In the genomic region with DNA sequence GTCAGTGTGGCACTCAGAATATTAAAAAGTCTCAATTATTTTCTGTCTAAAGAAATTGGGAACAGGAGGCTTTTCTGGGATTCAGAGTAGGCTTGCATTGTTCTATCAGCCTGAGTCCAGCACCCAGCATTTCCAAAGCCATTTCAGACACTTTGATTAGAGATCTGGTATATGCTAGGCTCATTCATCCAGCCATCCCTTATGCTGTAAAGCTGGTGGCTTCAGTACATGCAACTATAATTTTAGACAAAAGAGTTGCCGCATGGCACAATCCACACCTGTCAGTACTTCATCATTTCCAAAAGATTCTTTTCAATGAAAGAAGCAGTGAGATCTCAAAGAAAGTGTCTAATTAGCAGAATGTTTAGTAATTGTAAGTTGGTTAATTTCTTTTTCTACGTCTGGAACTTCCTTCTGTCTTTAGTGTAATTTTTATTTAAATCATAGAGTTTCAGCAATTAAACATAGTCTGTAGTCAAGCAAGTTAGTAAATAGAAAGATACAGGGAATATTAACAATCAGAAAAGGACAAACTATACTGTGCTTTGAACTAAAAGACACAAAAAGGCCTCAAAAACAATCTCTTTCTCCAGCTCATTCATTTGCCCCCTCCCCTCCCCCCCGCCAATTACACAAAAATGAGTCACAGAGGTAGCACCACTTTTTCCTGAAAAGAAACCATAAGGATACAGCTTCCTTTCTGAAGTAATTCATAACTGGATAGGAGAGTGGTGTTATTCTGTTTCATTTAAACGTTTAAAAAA, we compare ENCODE assay signal across 17 mouse cellular contexts.
"Had no signal": no experiment of that assay in that cellular context is flagged by ENCODE, and none has a peak within 500 bp of the region (broad histone marks: within the 10 kb centered on the region; RNA-seq: fewer than 3 reads in every experiment).

No protein-coding gene starts in this region.

- H3K27me3 ChIP-seq: limb, embryonic 12.5 days; liver, embryonic 13.5 days; lung, embryonic 15.5 days; megakaryocyte, embryonic 14.5 days; neural tube, embryonic 12.5 days; stomach, embryonic 15.5 days had no signal

- H3K4me3 ChIP-seq: limb, embryonic 12.5 days; liver, embryonic 13.5 days; lung, embryonic 15.5 days; megakaryocyte, embryonic 14.5 days; neural tube, embryonic 12.5 days; stomach, embryonic 15.5 days had no signal

- H3K9ac ChIP-seq: limb, embryonic 12.5 days; liver, embryonic 13.5 days; liver, postnatal 0 days; lung, embryonic 15.5 days; neural tube, embryonic 12.5 days; stomach, embryonic 15.5 days had no signal

- H3K27ac ChIP-seq: kidney, postnatal 0 days; limb, embryonic 12.5 days; liver, embryonic 13.5 days; lung, embryonic 15.5 days; macrophage; neural tube, embryonic 12.5 days; stomach, embryonic 15.5 days had no signal

- H3K4me2 ChIP-seq: limb, embryonic 12.5 days; liver, embryonic 13.5 days; lung, embryonic 15.5 days; midbrain, embryonic 11.5 days; neural tube, embryonic 12.5 days; stomach, embryonic 15.5 days had no signal

- ATAC-seq: liver, postnatal 0 days had no signal

- H3K4me1 ChIP-seq: limb, embryonic 12.5 days; liver, embryonic 13.5 days; lung, embryonic 15.5 days; megakaryocyte, embryonic 14.5 days; neural tube, embryonic 12.5 days; stomach, embryonic 15.5 days had no signal

- H3K9me3 ChIP-seq: limb, embryonic 12.5 days; liver, embryonic 13.5 days; lung, embryonic 15.5 days; megakaryocyte, embryonic 14.5 days; neural tube, embryonic 12.5 days; stomach, embryonic 15.5 days had no signal

- H3K36me3 ChIP-seq: limb, embryonic 12.5 days; liver, embryonic 13.5 days; lung, embryonic 15.5 days; neural tube, embryonic 12.5 days; stomach, embryonic 15.5 days had no signal

- DNase-seq: kidney, adult 8-10 months; kidney, postnatal 4 days; liver; liver, embryonic 13.5 days; liver, postnatal 0 days; lung, postnatal 14 days; right cerebral cortex, postnatal 14 days; thymus, adult 2 months; thymus, postnatal 25 days had no signal
